Mouse (Mus musculus): Measurements from ENCODE around the gene Skp2.

The Skp2 gene

DNA sequence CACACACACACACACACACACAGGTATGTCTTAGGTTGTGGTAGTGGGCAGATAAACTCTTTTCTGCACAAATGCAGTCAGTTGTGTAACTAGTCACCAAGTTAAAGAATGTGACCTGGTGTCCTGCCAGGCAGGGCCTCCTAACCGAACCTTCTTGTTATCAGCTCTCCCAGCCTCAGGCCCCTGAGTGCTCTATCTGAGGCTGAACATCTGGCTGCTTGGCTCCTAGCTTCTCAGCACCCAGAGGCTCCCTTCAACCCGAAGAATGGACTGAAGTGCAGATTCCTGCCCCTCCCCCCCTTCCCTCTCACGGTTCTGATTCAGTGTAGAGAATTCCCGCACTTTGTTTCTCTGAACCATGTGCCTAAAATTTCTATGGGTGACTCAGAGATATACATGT is 80.6 kb downstream of the Skp2 start:
- no peak for DNase-seq (ENCODE audit: low spot score)

DNA sequence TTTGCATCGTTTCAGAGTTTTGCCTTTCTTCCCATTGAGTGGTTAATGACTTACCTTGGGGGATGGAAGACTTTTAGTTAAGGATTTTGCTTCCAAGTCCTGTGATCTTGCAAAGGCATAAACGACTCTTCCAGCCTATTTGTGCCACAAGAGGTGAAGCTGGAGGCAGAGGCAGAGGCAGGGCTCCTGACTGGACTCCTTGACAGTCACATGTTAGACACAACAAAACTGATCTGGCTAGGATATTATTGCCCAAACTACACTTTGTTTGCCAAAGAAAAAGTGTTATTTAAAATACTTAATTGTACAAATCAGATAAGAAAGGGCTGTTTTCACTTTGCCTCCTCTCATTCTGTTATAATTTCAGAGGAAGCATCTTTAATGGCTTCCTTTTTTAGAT is 81.1 kb downstream of the Skp2 start:
- DNase-seq (ENCODE audit: low spot score), result no peak

DNA sequence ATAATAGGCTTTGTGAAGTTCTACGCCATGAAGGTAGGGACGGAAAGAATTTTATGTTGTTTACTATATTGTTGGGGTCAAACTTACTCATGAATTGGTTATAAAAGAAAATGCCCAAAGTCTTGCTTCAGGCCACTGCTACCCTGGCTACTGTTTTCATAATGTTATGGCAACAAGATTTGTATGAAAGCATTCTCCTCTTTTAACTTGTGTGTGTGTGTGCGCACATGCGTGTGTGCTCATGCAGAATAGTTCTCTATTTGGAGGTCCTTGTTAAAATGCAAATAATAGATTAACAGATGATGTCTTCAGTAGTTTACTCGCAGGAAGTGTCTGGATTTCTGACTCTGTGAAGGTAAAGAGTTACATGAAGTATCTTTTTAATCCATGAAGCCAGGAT is 81.5 kb downstream of the Skp2 start:
- no peak for DNase-seq (ENCODE audit: low spot score)

DNA sequence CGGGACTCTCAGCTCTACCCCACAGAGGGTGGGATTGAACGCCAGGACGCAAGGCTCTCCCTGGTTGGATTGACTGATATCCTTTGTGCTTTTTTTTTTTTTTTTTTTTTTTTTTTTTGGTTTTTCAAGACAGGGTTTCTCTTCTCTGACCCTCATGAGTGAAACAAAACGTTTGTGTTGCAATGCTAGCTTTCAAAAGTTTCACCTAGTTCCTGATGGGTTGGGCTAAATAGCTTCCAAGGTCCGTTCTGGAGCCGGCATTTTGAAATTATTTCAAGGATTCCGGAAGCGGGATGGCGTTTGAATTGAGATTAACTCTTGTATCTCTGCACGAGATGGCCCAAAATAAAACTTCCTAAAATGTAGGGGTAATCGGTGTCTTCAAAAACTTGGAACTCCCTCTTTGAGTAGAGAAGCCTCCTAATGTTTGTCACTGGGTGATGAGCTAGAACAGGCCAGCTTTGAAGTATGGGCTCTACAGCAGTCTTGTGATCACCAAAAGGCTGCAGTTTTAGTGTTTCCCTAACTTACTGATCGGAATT is 82.1 kb downstream of the Skp2 start:
- no peak for DNase-seq (ENCODE audit: low spot score)

DNA sequence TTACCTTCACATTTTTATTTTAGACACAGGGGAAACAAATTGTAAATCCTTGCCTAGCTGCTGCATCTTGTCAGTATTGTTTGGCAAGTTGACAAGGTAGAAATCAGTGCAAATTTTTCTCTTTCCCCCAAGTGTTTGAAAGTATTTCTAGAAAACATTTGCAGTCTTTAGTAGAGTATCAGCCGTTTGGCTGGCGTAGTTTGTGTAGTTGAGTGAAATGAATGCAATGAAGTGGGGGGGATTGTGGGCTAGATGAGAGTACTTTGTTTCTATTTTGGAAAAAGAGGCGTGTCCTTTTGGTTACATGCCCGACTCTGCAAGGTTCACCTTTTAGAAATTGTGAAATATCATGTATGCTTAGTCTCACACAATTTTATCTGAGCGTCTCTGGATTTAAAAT is 82.6 kb downstream of the Skp2 start:
- no peak for DNase-seq (ENCODE audit: low spot score)

DNA sequence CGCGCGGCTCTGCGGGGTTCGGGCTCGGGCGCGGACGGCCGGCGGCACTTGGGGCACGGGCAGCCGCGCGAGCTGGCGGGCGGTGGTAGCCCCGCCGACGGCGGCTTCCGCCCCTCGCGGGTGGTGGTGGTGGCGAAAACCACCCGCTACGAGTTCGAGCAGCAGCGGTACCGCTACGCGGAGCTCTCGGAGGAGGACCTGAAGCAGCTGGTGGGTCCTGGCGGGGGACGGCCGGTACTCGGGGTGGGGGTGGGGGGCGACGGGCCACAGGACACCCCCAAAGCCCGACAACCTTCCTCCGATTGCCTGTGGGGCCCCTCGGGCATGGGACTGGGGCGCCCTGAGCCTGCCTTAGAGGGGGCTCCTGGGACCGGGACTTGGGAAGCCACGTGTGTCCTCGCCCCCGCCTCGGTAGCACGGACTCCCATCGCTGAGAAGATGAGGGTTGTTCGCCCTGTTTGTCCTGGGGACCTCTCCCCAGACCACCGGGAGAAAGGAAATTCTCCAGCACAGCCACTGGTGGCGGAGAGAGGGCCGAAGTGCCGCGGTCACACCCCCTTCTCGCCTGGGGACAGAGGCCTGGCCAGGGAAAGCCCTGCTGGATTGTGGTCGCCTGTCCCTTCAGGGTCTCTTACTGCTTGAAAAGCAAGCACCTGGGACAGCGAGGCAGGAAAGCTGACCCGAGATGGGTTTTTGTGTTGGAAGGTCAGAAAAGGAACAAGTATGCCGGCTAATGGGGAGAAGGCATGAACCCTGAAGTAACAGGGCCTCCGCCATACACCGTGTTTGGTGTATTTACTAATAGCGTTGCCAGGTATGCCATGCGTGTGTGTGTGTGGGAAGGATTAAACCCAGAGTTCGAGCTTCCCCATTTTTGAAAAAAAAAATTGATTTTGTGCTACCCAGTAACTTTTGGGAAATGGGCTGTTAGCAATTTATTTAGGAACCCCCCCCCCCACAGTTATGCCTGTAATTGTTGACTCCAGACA is 83.4 kb downstream of the Skp2 start:
- no peak for DNase-seq (ENCODE audit: low spot score)

DNA sequence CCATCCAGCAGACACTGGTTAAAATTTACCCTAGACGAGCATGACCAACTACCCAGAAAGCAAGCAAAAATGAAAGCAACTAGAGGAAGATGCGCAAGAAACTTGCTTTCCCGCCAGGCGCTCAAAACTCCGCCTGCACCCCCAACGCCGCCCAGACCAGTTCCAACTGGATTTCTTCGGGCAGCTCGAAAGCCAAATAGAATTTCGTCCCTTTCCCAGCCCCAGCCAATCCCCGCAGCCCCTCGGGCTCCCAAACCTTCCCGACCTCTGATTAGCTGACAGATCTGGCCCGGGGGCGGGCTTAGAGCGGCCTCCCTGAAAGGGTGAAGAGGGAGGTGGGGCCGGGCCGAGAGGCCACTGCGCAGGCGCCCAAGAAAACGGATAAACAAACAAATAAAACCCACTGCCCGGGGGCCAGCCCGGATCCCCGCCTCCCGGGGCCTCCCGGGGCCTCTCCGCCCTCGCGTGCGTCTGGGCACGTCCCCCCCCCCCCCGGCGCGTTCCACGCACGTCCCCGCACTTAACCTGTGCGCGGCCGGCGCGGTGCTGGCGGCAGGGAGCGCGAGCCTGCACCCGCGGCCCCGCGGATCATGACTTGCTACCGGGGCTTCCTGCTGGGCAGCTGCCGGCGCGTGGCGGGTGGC is 84.2 kb downstream of the Skp2 start, which contains the start of gene Nadk2:
TSS of gene Nadk2 (plus strand) at position 349 of the 644 bp plus-strand sequence.
- peak; percentile 96 for DNase-seq (ENCODE audit: low spot score)

DNA sequence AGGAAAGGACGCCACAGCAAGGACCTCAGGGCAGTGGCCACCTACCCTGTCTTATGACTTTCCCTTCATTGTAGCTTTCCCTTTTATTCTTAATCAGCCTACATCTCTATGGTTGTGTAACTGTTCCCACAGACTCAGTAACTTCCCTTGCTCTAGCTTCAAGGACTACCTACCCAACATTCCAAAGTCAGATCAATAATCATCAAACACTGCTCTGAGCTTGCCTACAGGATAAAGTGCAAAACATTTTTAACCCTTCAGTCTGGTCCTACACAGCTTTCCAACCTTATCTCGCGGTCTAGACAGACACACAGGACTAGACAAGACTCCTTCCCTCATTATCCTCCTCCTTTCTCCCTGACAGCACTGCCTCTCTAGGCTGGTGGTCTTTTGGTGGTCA is 84.9 kb downstream of the Skp2 start:
- DNase-seq (ENCODE audit: low spot score), result no peak

DNA sequence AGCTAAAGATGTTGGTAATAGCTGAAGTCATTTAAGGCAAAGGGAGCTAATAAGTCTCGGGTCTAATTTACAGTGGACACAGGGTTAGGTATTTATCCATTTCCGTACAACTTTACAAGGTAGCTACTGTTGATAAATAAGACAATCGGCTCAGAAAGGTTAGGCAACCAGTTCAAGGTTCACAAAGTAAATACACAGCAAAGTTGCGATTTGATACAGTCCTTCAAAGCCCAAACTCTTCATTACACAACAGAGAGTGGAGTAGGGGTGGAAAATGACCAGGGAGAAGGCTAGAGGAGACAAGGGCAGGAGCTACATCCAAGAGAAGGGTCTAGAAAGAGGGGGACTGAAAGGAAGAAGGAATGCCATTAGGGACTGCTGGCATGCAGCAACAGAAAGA is 86.3 kb downstream of the Skp2 start:
- DNase-seq (ENCODE audit: low spot score), result no peak

Measured in urinary bladder, postnatal 10 days (tissue).